Mouse (Mus musculus): Measurements from ENCODE around the gene Gm16181. TPM values are rescaled to one million over a fixed set of nuclear protein-coding genes. Genes with fewer than 3 reads are reported as not detected.

The Gm16181 gene
- total RNA-seq, 1 experiment from 2014 or later: not detected

DNA sequence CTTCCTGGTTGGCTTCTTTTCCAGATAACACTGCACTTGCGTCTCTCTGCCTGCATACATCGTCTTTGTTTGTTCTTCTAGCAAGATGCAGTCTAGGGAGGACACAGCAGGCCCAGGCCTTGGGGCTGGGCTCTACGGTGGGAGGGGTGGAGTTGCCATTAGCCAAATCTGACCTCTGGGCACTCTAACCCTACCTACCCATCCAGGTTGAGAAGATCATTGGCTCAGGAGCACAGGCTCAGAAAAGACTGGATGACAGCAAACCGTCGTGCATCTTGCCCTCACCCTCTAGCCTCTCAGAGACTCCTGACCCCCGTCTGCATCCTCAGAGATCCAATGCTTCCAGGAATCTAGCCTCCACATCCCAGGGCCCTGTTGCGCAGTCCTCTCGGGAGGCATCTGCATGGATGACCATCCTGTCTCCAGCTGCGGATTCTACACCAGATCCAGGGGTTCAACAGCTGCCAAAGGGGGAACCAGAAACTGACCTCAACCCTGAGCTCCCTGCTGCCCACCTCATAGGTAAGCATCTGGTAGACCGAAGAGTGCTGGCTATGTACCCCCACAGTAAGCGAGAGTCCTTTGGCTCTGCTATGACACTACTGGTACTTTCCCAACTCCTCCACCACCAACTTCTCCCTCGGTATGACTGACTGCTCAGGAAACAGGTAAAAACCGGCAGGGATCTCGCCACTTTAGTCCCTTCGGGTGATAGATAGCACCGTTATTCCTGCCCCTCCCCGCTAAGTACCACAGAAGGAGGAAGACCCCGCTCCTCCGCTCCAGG, 25.6 kb upstream of the Gm16181 start:
- no peak for ATAC-seq (replicated peaks; ENCODE audit: low read depth, poor library complexity, severe bottlenecking)

DNA sequence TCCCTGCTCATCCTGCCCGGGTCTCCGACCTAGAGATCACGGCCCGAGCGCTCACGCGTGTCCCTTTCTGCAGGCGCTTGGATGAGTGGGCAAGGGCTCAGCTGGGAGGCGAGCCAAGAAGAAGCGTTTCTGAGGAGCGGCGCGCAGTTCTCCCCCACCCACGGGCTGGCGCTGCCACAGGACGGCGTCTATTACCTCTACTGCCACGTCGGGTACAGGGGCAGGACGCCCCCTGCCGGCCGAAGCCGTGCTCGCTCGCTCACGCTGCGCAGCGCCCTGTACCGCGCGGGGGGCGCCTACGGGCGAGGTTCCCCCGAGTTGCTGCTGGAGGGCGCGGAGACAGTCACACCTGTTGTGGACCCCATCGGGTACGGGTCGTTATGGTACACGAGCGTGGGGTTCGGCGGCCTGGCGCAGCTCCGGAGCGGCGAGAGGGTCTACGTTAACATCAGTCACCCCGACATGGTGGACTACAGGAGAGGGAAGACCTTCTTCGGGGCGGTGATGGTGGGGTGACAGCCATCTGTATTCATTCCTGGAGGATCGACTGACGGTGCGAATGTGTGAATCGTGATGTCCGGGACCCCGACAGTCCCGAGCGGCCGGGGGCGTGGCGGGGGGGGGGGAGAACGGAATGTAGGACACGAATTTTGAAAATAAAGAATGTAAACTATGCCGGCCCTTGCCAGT, 24.9 kb upstream of the Gm16181 start:
- peak; percentile 75 for ATAC-seq (replicated peaks; ENCODE audit: low read depth, poor library complexity, severe bottlenecking)

GRCm38 (mm10) chr17:35196321-35196641, 24.4 kb upstream of the Gm16181 start:
- no peak for ATAC-seq (replicated peaks; ENCODE audit: low read depth, poor library complexity, severe bottlenecking)

- no peak for ATAC-seq (replicated peaks; ENCODE audit: low read depth, poor library complexity, severe bottlenecking)
Observed at GRCm38 (mm10) chr17:35197126-35197525, 23.5 kb upstream of the Gm16181 start.

- no peak for ATAC-seq (replicated peaks; ENCODE audit: low read depth, poor library complexity, severe bottlenecking)
Observed at GRCm38 (mm10) chr17:35198029-35198428, 22.6 kb upstream of the Gm16181 start.

DNA sequence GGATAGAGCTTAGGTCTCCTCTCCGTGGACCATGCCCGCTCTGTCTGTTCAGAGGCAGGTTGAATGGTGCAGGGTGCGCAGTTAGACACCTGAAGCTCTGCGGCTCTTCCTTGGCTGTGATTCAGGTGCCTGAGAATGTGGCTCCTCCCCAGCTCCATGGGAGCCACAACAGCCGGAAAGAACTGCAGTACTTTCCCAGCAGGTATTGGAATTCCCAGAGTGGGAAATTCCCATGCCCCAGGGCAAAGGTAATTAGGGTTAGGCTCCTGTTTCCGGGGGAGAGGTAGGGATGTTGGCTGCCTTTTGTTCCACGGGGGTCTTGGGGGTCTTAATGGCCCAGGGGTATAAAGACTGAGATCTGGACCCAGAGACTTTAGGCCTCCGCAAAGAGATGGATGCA, 21.7 kb upstream of the Gm16181 start:
- no peak for ATAC-seq (replicated peaks; ENCODE audit: low read depth, poor library complexity, severe bottlenecking)

GRCm38 (mm10) chr17:35200398-35200797, 20.2 kb upstream of the Gm16181 start:
- ATAC-seq (replicated peaks; ENCODE audit: low read depth, poor library complexity, severe bottlenecking): peak; percentile 77

- no peak for ATAC-seq (replicated peaks; ENCODE audit: low read depth, poor library complexity, severe bottlenecking)
Observed at GRCm38 (mm10) chr17:35201128-35201527, 19.5 kb upstream of the Gm16181 start.

- peak; percentile 60 for ATAC-seq (replicated peaks; ENCODE audit: low read depth, poor library complexity, severe bottlenecking)
Observed at GRCm38 (mm10) chr17:35201787-35202186, 18.8 kb upstream of the Gm16181 start, which contains the start of gene Tnf. Gene Tnf, minus strand, starts transcription at chr17:35202007.

DNA sequence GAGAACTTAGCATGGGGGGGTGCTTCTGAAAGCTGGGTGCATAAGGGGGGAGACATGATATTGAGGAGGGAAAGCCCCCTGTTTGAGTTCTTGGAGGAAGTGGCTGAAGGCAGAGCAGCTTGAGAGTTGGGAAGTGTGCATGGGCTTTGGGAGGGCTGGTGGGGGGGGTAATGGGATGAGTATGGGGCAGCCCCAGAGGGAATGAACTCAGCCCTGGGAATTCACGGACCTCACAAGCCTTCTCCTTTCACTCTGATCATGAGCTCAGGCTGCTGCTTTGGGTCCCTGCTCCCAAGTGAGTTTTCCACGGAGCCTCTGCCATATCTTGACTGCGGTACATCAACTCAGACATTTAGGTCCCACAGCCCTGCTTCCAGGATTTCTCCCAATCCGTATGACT, 18.2 kb upstream of the Gm16181 start:
- no peak for ATAC-seq (replicated peaks; ENCODE audit: low read depth, poor library complexity, severe bottlenecking)

GRCm38 (mm10) chr17:35204494-35205379, 15.9 kb upstream of the Gm16181 start, which contains the start of gene Lta:
Gene Lta, minus strand, starts transcription at chr17:35205351.
- no peak for ATAC-seq (replicated peaks; ENCODE audit: low read depth, poor library complexity, severe bottlenecking)

DNA sequence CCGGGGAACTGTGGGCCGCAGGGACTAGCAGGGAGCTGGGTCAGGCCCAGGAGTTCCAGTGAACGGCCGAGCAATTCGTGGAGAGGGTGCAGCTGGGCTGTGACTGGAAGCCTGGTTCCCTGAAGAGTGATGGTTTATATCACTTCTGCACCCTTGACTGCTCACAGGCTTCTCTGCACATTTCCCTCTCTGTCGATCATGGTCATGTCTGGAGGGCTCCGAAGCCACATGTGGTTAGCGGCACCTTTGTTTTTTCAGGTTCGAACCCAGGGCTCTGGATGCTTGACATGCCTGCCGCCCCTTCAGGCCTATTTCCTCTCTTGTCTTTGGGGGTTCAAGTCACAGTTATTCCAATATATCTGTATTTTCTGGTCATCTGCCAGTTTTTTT, 15.3 kb upstream of the Gm16181 start:
- ATAC-seq (replicated peaks; ENCODE audit: low read depth, poor library complexity, severe bottlenecking): no peak

DNA sequence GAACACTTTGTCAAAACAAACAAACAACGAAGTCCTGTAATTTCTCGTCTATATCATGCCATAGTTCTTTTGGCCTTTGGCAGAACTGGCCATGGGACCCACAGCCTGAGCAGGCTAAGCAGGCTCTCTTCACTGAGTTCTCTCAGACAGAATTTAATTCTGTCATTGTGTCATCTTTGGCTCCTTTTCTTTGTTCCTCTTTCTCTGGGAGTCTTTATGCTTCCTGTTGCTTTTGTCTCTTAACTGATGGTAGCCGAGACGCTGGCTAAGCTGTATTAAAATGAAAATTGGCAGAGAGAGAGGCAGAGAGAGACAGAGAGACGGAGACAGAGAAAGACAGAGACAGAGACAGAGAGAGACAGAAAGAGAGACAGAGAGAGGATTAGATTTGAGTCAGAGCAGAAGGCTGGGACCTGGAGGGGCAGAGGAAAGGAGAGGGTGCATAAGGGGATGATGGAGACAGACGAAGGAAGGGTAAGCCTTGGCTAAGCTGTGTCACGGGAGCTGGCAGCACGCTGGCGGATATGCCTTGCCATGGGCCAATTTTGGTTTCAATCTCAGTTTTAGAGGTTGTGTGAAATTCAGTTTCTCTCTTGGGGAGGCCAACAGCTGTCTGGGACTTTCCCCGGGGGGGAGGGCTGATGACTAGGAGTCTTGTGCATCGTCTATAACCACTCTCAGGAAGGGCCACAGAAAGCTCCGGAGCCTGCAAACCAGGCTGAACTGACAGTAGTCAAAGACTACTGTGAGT, 10.7 kb upstream of the Gm16181 start:
- ATAC-seq (replicated peaks; ENCODE audit: low read depth, poor library complexity, severe bottlenecking): peak; percentile 72

DNA sequence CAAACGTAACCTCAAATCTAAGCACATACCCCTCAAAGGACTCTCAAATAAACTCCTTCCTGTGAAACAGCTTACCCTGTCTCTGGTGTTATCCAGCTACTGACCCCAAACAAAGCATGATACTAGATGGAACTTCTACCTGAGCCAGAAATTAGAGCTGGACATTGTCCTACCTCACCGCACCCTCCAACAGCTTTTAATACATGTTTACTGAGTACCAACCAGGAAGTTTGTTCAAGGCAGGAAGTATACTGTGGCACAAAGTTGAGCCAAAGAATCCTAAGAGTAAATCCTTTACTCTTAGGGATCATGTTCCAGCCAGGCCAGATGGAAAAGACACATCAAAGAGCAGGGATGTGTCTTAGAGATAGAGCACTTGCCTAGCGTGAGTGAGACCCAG, 10.0 kb upstream of the Gm16181 start:
- ATAC-seq (replicated peaks; ENCODE audit: low read depth, poor library complexity, severe bottlenecking): no peak

DNA sequence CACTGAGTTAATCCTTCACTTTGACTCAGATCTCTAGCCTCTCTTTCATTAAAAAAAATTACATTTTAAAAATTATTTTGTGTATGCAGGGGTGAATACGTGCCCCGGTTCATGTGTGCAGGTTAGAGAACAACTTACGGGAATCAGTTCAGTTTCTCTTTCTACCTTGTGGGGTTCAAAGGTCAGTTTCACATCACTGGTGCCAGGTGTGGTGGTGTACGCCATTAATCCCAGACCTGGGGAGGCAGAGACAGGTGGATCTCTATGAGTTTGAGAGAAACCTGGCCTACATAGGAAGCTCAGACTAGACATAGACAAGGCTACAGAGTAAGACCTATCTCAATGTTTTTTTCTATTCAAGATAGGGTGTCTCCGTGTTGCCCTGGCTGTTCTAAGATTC, 7.6 kb upstream of the Gm16181 start:
- ATAC-seq (replicated peaks; ENCODE audit: low read depth, poor library complexity, severe bottlenecking): no peak

DNA sequence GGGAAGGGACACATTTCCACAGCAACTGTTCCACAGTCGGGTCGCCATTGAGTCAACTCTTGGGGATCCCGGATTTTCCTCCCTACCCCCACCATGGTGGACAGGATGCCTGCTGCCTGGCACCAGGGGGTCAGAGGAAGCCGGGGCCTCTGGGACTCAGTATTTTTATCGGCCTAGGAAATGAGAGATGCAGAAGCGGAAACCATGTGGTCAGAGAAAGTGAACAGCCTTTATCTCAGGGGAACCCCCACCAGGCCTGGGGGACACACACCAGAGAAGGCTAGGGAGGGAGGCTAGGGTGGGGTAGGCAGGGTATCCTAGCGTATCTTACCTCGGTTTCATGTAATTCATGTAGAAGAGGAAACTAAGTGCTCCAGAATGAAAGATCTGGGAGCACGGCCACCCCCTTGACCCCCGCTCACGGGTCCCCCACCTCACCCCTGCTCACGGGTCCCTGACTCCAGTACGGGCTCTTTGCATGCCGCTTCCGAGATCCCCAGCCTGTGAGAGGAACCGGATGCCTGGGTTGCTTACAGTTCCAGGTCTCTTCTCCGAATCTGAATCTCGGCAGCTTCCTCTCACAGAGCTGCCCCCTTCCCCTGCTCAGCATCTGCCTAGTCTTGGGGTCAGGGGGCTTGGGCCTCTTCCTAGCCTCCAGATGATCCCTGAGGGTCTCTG, 2.0 kb upstream of the Gm16181 start:
- ATAC-seq (replicated peaks; ENCODE audit: low read depth, poor library complexity, severe bottlenecking): peak; percentile 61

GRCm38 (mm10) chr17:35219601-35220041, 1.0 kb upstream of the Gm16181 start:
- ATAC-seq (replicated peaks; ENCODE audit: low read depth, poor library complexity, severe bottlenecking): peak; percentile 66

- peak; percentile 59 for ATAC-seq (replicated peaks; ENCODE audit: low read depth, poor library complexity, severe bottlenecking)
Observed at GRCm38 (mm10) chr17:35222299-35222698, 1.7 kb downstream of the Gm16181 start.

DNA sequence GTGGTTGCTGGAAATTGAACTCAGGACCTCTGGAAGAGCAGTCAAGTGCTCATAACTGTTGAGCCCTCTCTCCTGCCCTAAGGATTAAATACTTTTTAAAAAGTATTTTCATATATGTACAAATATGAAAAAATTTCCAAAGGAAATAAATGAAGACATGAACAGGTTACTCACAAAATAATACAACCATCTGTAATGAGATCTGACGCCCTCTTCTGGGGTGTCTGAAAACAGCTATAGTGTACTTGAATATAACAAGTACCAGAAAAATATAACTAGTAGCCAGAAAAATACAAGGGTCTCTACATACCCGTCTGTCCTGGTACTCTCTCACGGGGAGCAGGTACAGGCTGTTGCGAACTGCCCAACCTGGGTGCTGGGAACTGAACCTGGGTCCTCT, 4.0 kb downstream of the Gm16181 start:
- no peak for ATAC-seq (replicated peaks; ENCODE audit: low read depth, poor library complexity, severe bottlenecking)

Measured in common myeloid progenitor, adult 5-6 weeks (primary cell).